Mouse (Mus musculus) Patski (cell line): ENCODE measurements around the gene Otud4. TPM values are rescaled to one million over a fixed set of nuclear protein-coding genes. Genes with fewer than 3 reads are reported as not detected.
"Not testable (repeated sequence)": the region's sequence is repeated elsewhere in the genome, so short reads cannot be mapped to it uniquely, and the experiment has no call there.

ENCODE experiments used
- ATAC-seq: fragments of 100-300 bp; one replicate; pipeline ENCODE4 v1.8.0; 2021
- CTCF ChIA-PET: fragments of 350-600 bp; sonication (Branson Sonifier 250); formaldehyde crosslinking; loops from one replicate; lab custom pipeline; 2022; ENCODE audit warnings: inconsistent platforms; lab: Charles Lee
- POLR2A ChIA-PET: fragments of 350-600 bp; sonication (Branson Sonifier 250); formaldehyde crosslinking; loops from one replicate; lab custom pipeline; 2022; ENCODE audit warnings: antibody characterized with exemption, inconsistent platforms; lab: Charles Lee
- DNase-seq: peaks from one replicate; pipeline ENCODE4 v3.0.0-alpha.2; 2011; ENCODE audit warnings: low read depth, low spot score
- H3K27me3 ChIP-seq: fragments of 371-371 bp; one replicate; pipeline ENCODE4 v1.5.1; 2021
- CTCF ChIP-seq: fragments of 100-300 bp; IDR thresholded peaks from one replicate; pipeline ENCODE4 v1.5.1; 2021
- in situ Hi-C: fragments of 300-500 bp; cut with MboI; formaldehyde crosslinking; loops from 3 replicates; pipeline ENCODE4 v1.11.1; 2018; ENCODE audit warnings: low pct_unique_long_range_greater_than_20kb, mixed read lengths
- polyA plus RNA-seq: library from polyadenylated mRNA; unstranded; gene quantifications from one replicate; pipeline ENCODE4 v1.2.3, GENCODE M21; 2021

Gene Otud4
- polyA plus RNA-seq, 1 experiment from 2014 or later: 32.6 TPM

- in situ Hi-C loops: no loop called here
- POLR2A ChIA-PET: no interaction called here
- DNase-seq (no peak), ATAC-seq (no peak)
- CTCF ChIA-PET: no interaction called here
- no peaks in the 10 kb centered on the region for H3K27me3 ChIP-seq
- no peak for TF ChIP-seq CTCF
Observed at GRCm38 (mm10) chr8:79680555-79680954, 41.1 kb downstream of the Otud4 start.

GRCm38 (mm10) chr8:79680965-79681364 is 41.5 kb downstream of the Otud4 start:
- TF ChIP-seq CTCF: no peak
- DNase-seq: no peak
- POLR2A ChIA-PET: no interaction called here
- H3K27me3 ChIP-seq: no peaks in the 10 kb centered on the region
- in situ Hi-C loops: no loop called here
- ATAC-seq: no peak
- CTCF ChIA-PET: interaction anchor here (1.3 to 2.1 kb wide), 2 partner anchors 9 to 11 kb away, joined by 3 to 6 read pairs; no protein-coding TSS in a partner anchor

GRCm38 (mm10) chr8:79685927-79686326 is 46.5 kb downstream of the Otud4 start:
- DNase-seq, in situ Hi-C loops, H3K27me3 ChIP-seq, POLR2A ChIA-PET, ATAC-seq: not testable (repeated sequence)
- CTCF ChIA-PET: interaction anchor here (1.5 kb wide), 1 partner anchor 31 kb away, joined by 3 read pairs; no protein-coding TSS in a partner anchor

DNA sequence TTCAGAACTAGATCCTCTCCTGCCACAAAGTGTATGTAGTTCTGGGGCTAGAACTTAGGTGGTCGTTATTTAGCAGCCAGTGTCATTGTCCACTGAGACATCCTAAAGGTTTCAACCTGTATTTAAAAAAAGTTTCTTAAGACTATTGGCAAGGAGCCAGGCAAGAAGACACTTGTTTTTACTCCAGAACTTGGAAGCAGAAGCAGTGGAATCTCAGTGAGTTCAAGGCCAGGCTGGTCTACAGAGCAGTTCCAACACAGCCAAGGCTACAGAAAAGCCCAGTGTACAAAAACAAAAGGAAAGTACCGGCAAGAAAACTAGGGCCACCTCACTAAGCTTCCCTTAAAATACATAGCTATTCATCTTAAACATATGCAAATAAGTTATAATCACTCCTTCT is 53.1 kb downstream of the Otud4 start:
- H3K27me3 ChIP-seq: no peaks in the 10 kb centered on the region
- TF ChIP-seq CTCF: no peak
- ChIA-PET CTCF (no interaction called here), POLR2A (no interaction called here)
- in situ Hi-C loops: no loop called here
- no peak for DNase-seq
- ATAC-seq: no peak

DNA sequence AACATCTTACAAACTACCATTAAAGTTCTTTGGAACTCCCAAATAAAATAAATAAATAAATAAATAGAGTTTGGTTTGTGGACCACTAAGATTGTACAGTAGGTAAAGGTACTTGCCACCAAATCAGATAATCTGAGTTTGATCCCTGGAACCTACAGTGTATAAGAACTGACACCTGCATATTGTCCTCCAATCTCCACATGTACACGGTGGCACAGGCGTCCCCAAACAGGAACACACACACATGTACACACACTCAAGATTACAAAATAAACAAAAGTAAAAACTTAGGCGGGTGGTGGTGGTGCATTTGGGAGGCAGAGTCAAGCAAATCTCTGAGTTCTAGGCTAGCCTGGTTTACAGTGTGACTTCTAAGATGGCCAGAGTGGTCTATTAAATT is 67.3 kb downstream of the Otud4 start:
- in situ Hi-C loops: loop anchor here (25.0 kb wide), 1 partner anchor 1281 kb away; no protein-coding TSS in a partner anchor
- ATAC-seq: no peak
- POLR2A ChIA-PET: no interaction called here
- CTCF ChIA-PET: no interaction called here
- TF ChIP-seq CTCF: no peak
- H3K27me3 ChIP-seq: no peaks in the 10 kb centered on the region
- no peak for DNase-seq

- TF ChIP-seq CTCF: no peak
- ChIA-PET CTCF (no interaction called here), POLR2A (interaction anchor here (0.7 kb wide), 1 partner anchor 1015 kb away, joined by 3 read pairs; no protein-coding TSS in a partner anchor)
- peak; percentile 92 for DNase-seq
- H3K27me3 ChIP-seq: no peaks in the 10 kb centered on the region
- ATAC-seq: peak; percentile 99
- in situ Hi-C loops: loop anchor here (25.0 kb wide), 1 partner anchor 1276 kb away; no protein-coding TSS in a partner anchor
Observed at GRCm38 (mm10) chr8:79711064-79711961, 71.9 kb downstream of the Otud4 start, which contains the start of the genes Abce1 and Anapc10. Gene Abce1 (minus strand): TSS chr8:79711740. Gene Anapc10 (plus strand): TSS chr8:79711820.

DNA sequence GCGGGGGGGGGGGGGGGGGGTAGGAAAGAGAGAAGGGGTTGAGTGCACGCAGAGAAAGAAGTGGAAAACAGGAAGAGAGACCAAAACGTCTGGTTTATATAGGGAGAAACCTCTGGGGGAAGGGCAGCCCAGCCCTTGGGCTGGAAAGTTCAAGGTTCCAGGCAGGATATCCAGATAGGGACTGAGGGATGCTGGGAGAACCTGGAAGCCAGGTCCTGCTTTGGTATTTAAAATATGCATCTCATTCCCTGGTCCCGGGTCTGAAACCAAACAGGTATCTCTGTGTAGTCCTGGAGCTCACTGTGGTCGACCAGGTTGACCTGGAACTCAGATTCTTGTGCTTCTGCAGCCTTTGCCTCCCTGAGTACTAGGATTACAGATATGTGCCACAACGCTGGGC is 73.3 kb downstream of the Otud4 start:
- ChIA-PET CTCF (interaction anchor here (0.5 kb wide), 1 partner anchor 1012 kb away, joined by 3 read pairs; no protein-coding TSS in a partner anchor), POLR2A (no interaction called here)
- in situ Hi-C loops: loop anchor here (25.0 kb wide), 1 partner anchor 1275 kb away; no protein-coding TSS in a partner anchor
- no peaks in the 10 kb centered on the region for H3K27me3 ChIP-seq
- no peak for ATAC-seq
- DNase-seq: no peak
- no peak for TF ChIP-seq CTCF

- ATAC-seq: no peak
- ChIA-PET CTCF (no interaction called here), POLR2A (no interaction called here)
- no peak for TF ChIP-seq CTCF
- no peaks in the 10 kb centered on the region for H3K27me3 ChIP-seq
- no peak for DNase-seq
- in situ Hi-C loops: loop anchor here (25.0 kb wide), 1 partner anchor 1266 kb away; no protein-coding TSS in a partner anchor
Observed at GRCm38 (mm10) chr8:79721537-79721936, 82.1 kb downstream of the Otud4 start.

- ChIA-PET CTCF (no interaction called here), POLR2A (no interaction called here)
- ATAC-seq (no peak), DNase-seq (no peak)
- no peaks in the 10 kb centered on the region for H3K27me3 ChIP-seq
- TF ChIP-seq CTCF: no peak
- in situ Hi-C loops: loop anchor here (25.0 kb wide), 1 partner anchor 1264 kb away; no protein-coding TSS in a partner anchor
Observed at GRCm38 (mm10) chr8:79723308-79723707, 83.9 kb downstream of the Otud4 start.

DNA sequence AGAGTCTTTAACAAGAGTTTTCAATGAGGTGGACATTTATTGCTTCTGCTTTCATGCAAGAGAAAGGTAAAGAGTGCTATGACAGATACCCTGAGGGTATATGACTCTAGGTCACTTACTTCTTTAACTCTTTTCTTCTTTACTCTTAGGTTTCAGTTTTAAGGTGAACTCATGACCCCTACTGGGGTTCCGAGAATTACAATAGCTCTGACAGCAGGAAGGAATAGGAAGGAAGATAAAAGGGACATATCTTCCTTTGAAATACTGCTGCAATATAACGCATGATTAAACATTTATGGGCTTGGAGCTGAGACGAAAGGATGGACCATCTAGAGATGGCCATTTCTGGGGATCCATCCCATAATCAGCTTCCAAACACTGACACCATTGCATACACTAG is 85.2 kb downstream of the Otud4 start:
- DNase-seq: no peak
- TF ChIP-seq CTCF: no peak
- H3K27me3 ChIP-seq: no peaks in the 10 kb centered on the region
- in situ Hi-C loops: loop anchor here (25.0 kb wide), 1 partner anchor 1263 kb away; no protein-coding TSS in a partner anchor
- ChIA-PET CTCF (interaction anchor here (1.9 kb wide), 1 partner anchor 10 kb away, joined by 10 read pairs; no protein-coding TSS in a partner anchor), POLR2A (no interaction called here)
- no peak for ATAC-seq

Other genes with a start within 250 kb of the Otud4 start
- gene Smad1, start 240.1 kb upstream of the Otud4 start, polyA plus RNA-seq: 31.5 TPM
- gene Abce1, start 72.1 kb downstream of the Otud4 start, polyA plus RNA-seq: 99.0 TPM
- 15.5 TPM for gene Anapc10, start 72.2 kb downstream of the Otud4 start, polyA plus RNA-seq